22 mouse cellular contexts compared by ENCODE assay signal in the genomic region with DNA sequence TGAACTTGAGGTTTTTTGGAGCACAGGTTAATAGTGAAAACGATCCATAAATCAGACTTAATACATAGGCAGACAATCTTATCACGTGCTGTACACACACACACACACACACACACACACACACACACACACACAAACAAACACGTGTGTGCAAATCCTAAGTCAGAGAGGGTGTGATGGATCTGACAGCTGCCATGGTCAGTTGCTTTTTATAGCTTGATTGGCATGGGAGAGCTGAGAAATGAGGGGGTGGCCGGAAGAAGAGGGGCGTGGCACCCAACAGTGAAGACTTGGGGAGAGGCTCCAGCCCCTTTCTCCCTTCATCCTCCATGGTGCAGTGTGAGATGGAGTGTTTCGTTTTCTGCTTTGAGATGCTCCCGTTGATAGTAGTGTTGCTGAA. TPM values are rescaled to one million over a fixed set of nuclear protein-coding genes. Genes with fewer than 3 reads are reported as not detected.
DNase-seq lines count a peak whose midpoint lies in the region; ATAC-seq and TF ChIP-seq lines count a peak whose summit lies in the region.
"Had no signal": no experiment of that assay in that cellular context is flagged by ENCODE, and none has a peak within 500 bp of the region (broad histone marks: within the 10 kb centered on the region; RNA-seq: fewer than 3 reads in every experiment).

No protein-coding gene starts in this region.

- H3K9me3 ChIP-seq in heart, embryonic 15.5 days (replicated peaks) = no peaks in the 10 kb centered on the region
- H3K9me3 ChIP-seq in lung, embryonic 14.5 days (ENCODE audit: low read depth, low read length) = no peaks in the 10 kb centered on the region
- H3K9me3 ChIP-seq in hindbrain, embryonic 10.5 days = no peaks in the 10 kb centered on the region
- H3K9me3 ChIP-seq: embryonic facial prominence, embryonic 15.5 days; hindbrain, embryonic 13.5 days; kidney, embryonic 15.5 days; limb, embryonic 15.5 days; midbrain, embryonic 10.5 days had no signal

- H3K4me2 ChIP-seq in heart, embryonic 15.5 days = peak overlapping the region; percentile 41
- H3K4me2 ChIP-seq in lung, embryonic 14.5 days = no peak overlapping the region
- H3K4me2 ChIP-seq: embryonic facial prominence, embryonic 15.5 days; hindbrain, embryonic 13.5 days; kidney, embryonic 15.5 days; limb, embryonic 15.5 days had no signal

- peaks cover 20% of the 10 kb centered on the region; the same call in 1 of the 2 replicates for H3K4me1 ChIP-seq in heart, embryonic 15.5 days (replicated peaks)
- peaks cover 30% of the 10 kb centered on the region for H3K4me1 ChIP-seq in lung, embryonic 14.5 days (ENCODE audit: insufficient read depth)
- peaks cover 12% of the 10 kb centered on the region; the same call in 1 of the 2 replicates for H3K4me1 ChIP-seq in hindbrain, embryonic 10.5 days (replicated peaks)

- no peaks in the 10 kb centered on the region for H3K36me3 ChIP-seq in heart, embryonic 15.5 days
- no peaks in the 10 kb centered on the region for H3K36me3 ChIP-seq in lung, embryonic 14.5 days (ENCODE audit: insufficient read depth)
- peaks cover 21% of the 10 kb centered on the region for H3K36me3 ChIP-seq in hindbrain, embryonic 10.5 days
- H3K36me3 ChIP-seq: embryonic facial prominence, embryonic 15.5 days; limb, embryonic 15.5 days had no signal

- no peaks in the 10 kb centered on the region for H3K27me3 ChIP-seq in heart, embryonic 15.5 days
- no peaks in the 10 kb centered on the region for H3K27me3 ChIP-seq in lung, embryonic 14.5 days (ENCODE audit: insufficient read depth, low read length)
- no peaks in the 10 kb centered on the region for H3K27me3 ChIP-seq in hindbrain, embryonic 10.5 days (ENCODE audit: insufficient read depth, poor library complexity, severe bottlenecking)
- H3K27me3 ChIP-seq: embryonic facial prominence, embryonic 15.5 days; hindbrain, embryonic 13.5 days; kidney, embryonic 15.5 days; limb, embryonic 15.5 days had no signal

- H3K27ac ChIP-seq in heart, embryonic 15.5 days = no peak overlapping the region
- peak overlapping the region; percentile 89 for H3K27ac ChIP-seq in lung, embryonic 14.5 days (ENCODE audit: low read depth)
- H3K27ac ChIP-seq in hindbrain, embryonic 10.5 days = no peak overlapping the region
- H3K27ac ChIP-seq: embryonic facial prominence, embryonic 15.5 days; kidney, embryonic 15.5 days; limb, embryonic 15.5 days; liver, embryonic 14.5 days; midbrain, embryonic 10.5 days had no signal

- intact Hi-C loops in heart, postnatal 25 days (cut with DNase I) = no loop called here

- DNase-seq in gastrocnemius, adult 18-20 months (ENCODE audit: low spot score) = peak; percentile 62
- no peak for DNase-seq in gastrocnemius, postnatal 4 days (ENCODE audit: low spot score in 2 of 2)
- no peak for DNase-seq in heart, postnatal 25 days (ENCODE audit: low spot score)
- DNase-seq in lung, embryonic 14.5 days = peak; percentile 13
- DNase-seq in lung, postnatal 25 days (ENCODE audit: low spot score) = no peak
- peak; percentile 46 for DNase-seq in R1 (ENCODE audit: low read depth, low spot score)
- no peak for DNase-seq in hindbrain, embryonic 10.5 days (ENCODE audit: low spot score)
- DNase-seq: cerebellum, adult 11 months; cerebellum, adult 9-11 months; gastrocnemius, postnatal 14 days; kidney, adult 11 months; layer of hippocampus, adult 9-11 months; thymus, adult 2 months; thymus, postnatal 4 days had no signal

- H3K9ac ChIP-seq in heart, embryonic 15.5 days = no peak overlapping the region
- H3K9ac ChIP-seq in lung, embryonic 14.5 days = no peak overlapping the region
- H3K9ac ChIP-seq: embryonic facial prominence, embryonic 15.5 days; hindbrain, embryonic 13.5 days; kidney, embryonic 15.5 days; limb, embryonic 15.5 days; liver, embryonic 14.5 days had no signal

- peak overlapping the region; percentile 7; the same call in 1 of the 2 replicates for H3K4me3 ChIP-seq in heart, embryonic 15.5 days
- no peak overlapping the region for H3K4me3 ChIP-seq in lung, embryonic 14.5 days (ENCODE audit: low read depth, low read length)
- H3K4me3 ChIP-seq in hindbrain, embryonic 10.5 days = no peak overlapping the region
- H3K4me3 ChIP-seq: embryonic facial prominence, embryonic 15.5 days; hindbrain, embryonic 13.5 days; kidney, embryonic 15.5 days; limb, embryonic 15.5 days; midbrain, embryonic 10.5 days had no signal

- no peak for ATAC-seq in heart, embryonic 15.5 days (replicated peaks; ENCODE audit: insufficient number of reproducible peaks, insufficient read depth, low FRiP score, low read depth)
- ATAC-seq in lung, embryonic 14.5 days (ENCODE audit: insufficient read depth) = no peak
- ATAC-seq: forebrain, embryonic 14.5 days had no signal

- no peak for TF ChIP-seq CTCF in lung, embryonic 14.5 days (IDR thresholded peaks at IDR 0.05; ENCODE audit: low read depth)

- WGBS in heart, embryonic 15.5 days = 53% methylated on average over 7 of the region's 7 CpGs
- WGBS in lung, embryonic 14.5 days = 66% methylated on average over 7 of the region's 7 CpGs
- 81% methylated on average over 7 of the region's 7 CpGs for WGBS in hindbrain, embryonic 10.5 days

RNA-seq across cellular contexts. Expression of gene Tsc22d1, which starts 45.4 kb away (rescaled TPM):
- 100 to 1,000 TPM; 110 to 142 TPM for total RNA-seq in gastrocnemius, adult 18-20 months (2021)
- total RNA-seq in gastrocnemius, postnatal 4 days (2021) = 100 to 1,000 TPM; 244 to 259 TPM
- 266 and 375 TPM in 2 replicates for polyA plus RNA-seq in heart, embryonic 15.5 days (2015; fragmentation: Nextera tagmentation; extraction: Ambion mirVana)
- total RNA-seq in heart, postnatal 25 days (2021) = 100 to 1,000 TPM; 442 to 477 TPM
- 645 and 660 TPM in 2 replicates for polyA plus RNA-seq in lung, embryonic 14.5 days (2014; fragmentation: Nextera tagmentation; extraction: Ambion mirVana)
- 328 and 552 TPM in 2 replicates for polyA plus RNA-seq in hindbrain, embryonic 10.5 days (2016; fragmentation: Nextera tagmentation; extraction: Ambion mirVana)

Comparison
In these comparisons a context has a peak if more than half of its experiments do, and no peak if none do; other contexts are left out.
1. DNase-seq: peak in gastrocnemius, adult 18-20 months (single experiment), lung, embryonic 14.5 days (single experiment) and R1 (single experiment); none in gastrocnemius, postnatal 4 days (0 of 2), heart, postnatal 25 days (single experiment), lung, postnatal 25 days (single experiment) and hindbrain, embryonic 10.5 days (single experiment).